ENCODE assay signal across 9 mouse cellular contexts in the genomic region with DNA sequence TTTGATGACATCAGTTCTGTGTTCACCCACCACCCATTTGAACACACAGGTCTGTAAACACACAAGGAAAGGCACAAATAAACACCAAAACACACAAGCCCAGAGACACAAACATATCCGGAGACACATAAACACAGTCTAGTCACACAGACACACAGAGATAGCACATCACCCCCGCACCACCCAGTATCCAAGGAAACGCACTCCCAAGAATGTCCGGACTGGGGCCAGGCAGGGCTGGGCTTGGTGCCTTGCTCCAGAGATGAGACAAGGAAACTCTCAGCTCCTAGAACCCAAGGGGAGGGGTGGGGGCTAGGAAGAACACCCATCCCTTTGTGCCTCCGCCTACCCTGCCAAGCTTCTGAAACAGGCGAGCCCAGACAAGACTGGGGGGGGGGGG. TPM values are rescaled to one million over a fixed set of nuclear protein-coding genes. Genes with fewer than 3 reads are reported as not detected.
DNase-seq lines count a peak whose midpoint lies in the region; ATAC-seq lines count a peak whose summit lies in the region.
"Had no signal": no experiment of that assay in that cellular context is flagged by ENCODE, and none has a peak within 500 bp of the region (broad histone marks: within the 10 kb centered on the region; RNA-seq: fewer than 3 reads in every experiment).

No protein-coding gene starts in this region.

- H3K27ac ChIP-seq in forebrain, embryonic 10.5 days: peak overlapping the region; percentile 77
- H3K27ac ChIP-seq in forebrain, embryonic 11.5 days (ENCODE audit: low read depth, low read length): no peak overlapping the region
- H3K27ac ChIP-seq in forebrain, embryonic 15.5 days (replicated peaks): peak overlapping the region; percentile 78
- peak overlapping the region; percentile 67; the same call in 1 of the 2 replicates for H3K27ac ChIP-seq in hindbrain, embryonic 16.5 days (ENCODE audit: low read depth, low read length)

- no peaks in the 10 kb centered on the region for H3K27me3 ChIP-seq in forebrain, embryonic 10.5 days (ENCODE audit: poor library complexity, severe bottlenecking)
- H3K27me3 ChIP-seq in forebrain, embryonic 11.5 days (ENCODE audit: control insufficient read depth, insufficient read depth, low read length): no peaks in the 10 kb centered on the region
- no peaks in the 10 kb centered on the region for H3K27me3 ChIP-seq in forebrain, embryonic 15.5 days
- no peaks in the 10 kb centered on the region for H3K27me3 ChIP-seq in hindbrain, embryonic 16.5 days (replicated peaks; ENCODE audit: control insufficient read depth, insufficient read depth, low read length)
- H3K27me3 ChIP-seq: CH12.LX had no signal

- no peak overlapping the region for H3K4me2 ChIP-seq in forebrain, embryonic 11.5 days (ENCODE audit: low read depth, low read length, severe bottlenecking)
- H3K4me2 ChIP-seq in forebrain, embryonic 15.5 days (replicated peaks): no peak overlapping the region
- no peak overlapping the region for H3K4me2 ChIP-seq in hindbrain, embryonic 16.5 days (ENCODE audit: low read length)

- no peak overlapping the region for H3K9ac ChIP-seq in forebrain, embryonic 11.5 days (ENCODE audit: low read length)
- H3K9ac ChIP-seq in forebrain, embryonic 15.5 days (replicated peaks): no peak overlapping the region
- H3K9ac ChIP-seq in hindbrain, embryonic 16.5 days (ENCODE audit: low read depth, low read length): no peak overlapping the region

- peak overlapping the region; percentile 2; the same call in 1 of the 2 replicates for H3K4me3 ChIP-seq in forebrain, embryonic 10.5 days
- H3K4me3 ChIP-seq in forebrain, embryonic 11.5 days (ENCODE audit: low read depth, low read length): no peak overlapping the region
- no peak overlapping the region for H3K4me3 ChIP-seq in forebrain, embryonic 15.5 days
- no peak overlapping the region for H3K4me3 ChIP-seq in hindbrain, embryonic 16.5 days (ENCODE audit: low read length)

- DNase-seq in forebrain, embryonic 10.5 days (ENCODE audit: extremely low spot score, low spot score): no peak
- DNase-seq in forebrain, embryonic 11.5 days (ENCODE audit: low spot score): no peak
- peak; percentile 95 for DNase-seq in Muller cell, postnatal 12 days (ENCODE audit: inconsistent ontology term)
- DNase-seq in lung, postnatal 36 days: peak; percentile 91
- DNase-seq in thymus, postnatal 0 days (ENCODE audit: low spot score): no peak
- DNase-seq in spleen, postnatal 14 days (ENCODE audit: low spot score in 2 of 2): no peak

- H3K36me3 ChIP-seq in forebrain, embryonic 10.5 days (replicated peaks): no peaks in the 10 kb centered on the region
- H3K36me3 ChIP-seq in forebrain, embryonic 11.5 days (ENCODE audit: control insufficient read depth, insufficient read depth, low read length): no peaks in the 10 kb centered on the region
- H3K36me3 ChIP-seq in forebrain, embryonic 15.5 days: no peaks in the 10 kb centered on the region
- H3K36me3 ChIP-seq in hindbrain, embryonic 16.5 days (ENCODE audit: control insufficient read depth, insufficient read depth, low read length): no peaks in the 10 kb centered on the region

- H3K4me1 ChIP-seq in forebrain, embryonic 10.5 days: peaks cover 97% of the 10 kb centered on the region
- H3K4me1 ChIP-seq in forebrain, embryonic 11.5 days (replicated peaks; ENCODE audit: control insufficient read depth, insufficient read depth, low read length): peaks cover 40% of the 10 kb centered on the region
- H3K4me1 ChIP-seq in forebrain, embryonic 15.5 days: peaks cover 61% of the 10 kb centered on the region
- H3K4me1 ChIP-seq in hindbrain, embryonic 16.5 days (ENCODE audit: control insufficient read depth, insufficient read depth, low read depth, low read length): peaks cover 54% of the 10 kb centered on the region

- ATAC-seq in forebrain, embryonic 11.5 days (replicated peaks; ENCODE audit: low FRiP score): no peak
- ATAC-seq in forebrain, embryonic 15.5 days (replicated peaks): no peak
- peak; percentile 34; the same call in 1 of the 2 replicates for ATAC-seq in hindbrain, embryonic 16.5 days

- H3K9me3 ChIP-seq in forebrain, embryonic 10.5 days: no peaks in the 10 kb centered on the region
- no peaks in the 10 kb centered on the region for H3K9me3 ChIP-seq in forebrain, embryonic 11.5 days (ENCODE audit: control insufficient read depth, low read length)
- H3K9me3 ChIP-seq in forebrain, embryonic 15.5 days: no peaks in the 10 kb centered on the region
- H3K9me3 ChIP-seq in hindbrain, embryonic 16.5 days (ENCODE audit: control insufficient read depth, low read length): no peaks in the 10 kb centered on the region

- 68% methylated on average over 6 of the region's 6 CpGs for WGBS in forebrain, embryonic 10.5 days
- WGBS in forebrain, embryonic 11.5 days: 73% methylated on average over 6 of the region's 6 CpGs
- WGBS in forebrain, embryonic 15.5 days: 54% methylated on average over 6 of the region's 6 CpGs
- WGBS in hindbrain, embryonic 16.5 days: 32% methylated on average over 6 of the region's 6 CpGs

RNA-seq across cellular contexts. Expression of a gene that starts 10.8 kb away (rescaled TPM):
- polyA plus RNA-seq in forebrain, embryonic 10.5 days (2016; fragmentation: Nextera tagmentation; extraction: Ambion mirVana): 37.8 and 44.7 TPM in 2 replicates
- 43.5 and 46.0 TPM in 2 replicates for polyA plus RNA-seq in forebrain, embryonic 11.5 days (2014; fragmentation: Nextera tagmentation; extraction: Ambion mirVana)
- 46.4 and 50.0 TPM in 2 replicates for polyA plus RNA-seq in forebrain, embryonic 15.5 days (2015; fragmentation: Nextera tagmentation; extraction: Ambion mirVana)
- 37.4 and 44.2 TPM in 2 replicates for polyA plus RNA-seq in hindbrain, embryonic 16.5 days (2015; fragmentation: Nextera tagmentation; extraction: Ambion mirVana)
- polyA plus RNA-seq in thymus, postnatal 0 days (2015; fragmentation: Nextera tagmentation; extraction: Ambion mirVana): 3.0 and 3.3 TPM in 2 replicates

RNA-seq across cellular contexts. Expression of a gene that starts 43.4 kb away (rescaled TPM):
- 159 and 168 TPM in 2 replicates for polyA plus RNA-seq in forebrain, embryonic 10.5 days (2016; fragmentation: Nextera tagmentation; extraction: Ambion mirVana)
- 171 and 185 TPM in 2 replicates for polyA plus RNA-seq in forebrain, embryonic 11.5 days (2014; fragmentation: Nextera tagmentation; extraction: Ambion mirVana)
- polyA plus RNA-seq in forebrain, embryonic 15.5 days (2015; fragmentation: Nextera tagmentation; extraction: Ambion mirVana): 134 and 139 TPM in 2 replicates
- 130 and 145 TPM in 2 replicates for polyA plus RNA-seq in hindbrain, embryonic 16.5 days (2015; fragmentation: Nextera tagmentation; extraction: Ambion mirVana)
- 111 and 116 TPM in 2 replicates for polyA plus RNA-seq in thymus, postnatal 0 days (2015; fragmentation: Nextera tagmentation; extraction: Ambion mirVana)

RNA-seq across cellular contexts. Expression of a gene that starts 43.5 kb away (rescaled TPM):
- 110 TPM in 2 replicates for polyA plus RNA-seq in forebrain, embryonic 10.5 days (2016; fragmentation: Nextera tagmentation; extraction: Ambion mirVana)
- 121 TPM in 2 replicates for polyA plus RNA-seq in forebrain, embryonic 11.5 days (2014; fragmentation: Nextera tagmentation; extraction: Ambion mirVana)
- 174 and 179 TPM in 2 replicates for polyA plus RNA-seq in forebrain, embryonic 15.5 days (2015; fragmentation: Nextera tagmentation; extraction: Ambion mirVana)
- polyA plus RNA-seq in hindbrain, embryonic 16.5 days (2015; fragmentation: Nextera tagmentation; extraction: Ambion mirVana): 152 and 160 TPM in 2 replicates
- 68.0 and 74.0 TPM in 2 replicates for polyA plus RNA-seq in thymus, postnatal 0 days (2015; fragmentation: Nextera tagmentation; extraction: Ambion mirVana)

RNA-seq across cellular contexts. Expression of a gene that starts 51.2 kb away (rescaled TPM):
- not detected in 2 replicates for polyA plus RNA-seq in forebrain, embryonic 10.5 days (2016; fragmentation: Nextera tagmentation; extraction: Ambion mirVana)
- polyA plus RNA-seq in forebrain, embryonic 11.5 days (2014; fragmentation: Nextera tagmentation; extraction: Ambion mirVana): not detected in 2 replicates
- not detected in 2 replicates for polyA plus RNA-seq in forebrain, embryonic 15.5 days (2015; fragmentation: Nextera tagmentation; extraction: Ambion mirVana)
- not detected in 2 replicates for polyA plus RNA-seq in hindbrain, embryonic 16.5 days (2015; fragmentation: Nextera tagmentation; extraction: Ambion mirVana)
- 0.07 TPM in 1 of 2 replicates, not detected in the other for polyA plus RNA-seq in thymus, postnatal 0 days (2015; fragmentation: Nextera tagmentation; extraction: Ambion mirVana)

Comparison
In these comparisons a context has a peak if more than half of its experiments do, and no peak if none do; other contexts are left out.
1. DNase-seq: peak in Muller cell, postnatal 12 days (single experiment) and lung, postnatal 36 days (single experiment); none in forebrain, embryonic 10.5 days (single experiment), forebrain, embryonic 11.5 days (single experiment), thymus, postnatal 0 days (single experiment) and spleen, postnatal 14 days (0 of 2).